Comparison of ENCODE assay signal across 8 mouse cellular contexts in genomic region chr7:67435643-67436339, GRCm38 (mm10).
DNase-seq lines count a peak whose midpoint lies in the region; ATAC-seq lines count a peak whose summit lies in the region.

No protein-coding gene starts in this region.

- H3K9ac ChIP-seq in neural tube, embryonic 14.5 days (replicated peaks; ENCODE audit: low read depth, low read length) = no peak overlapping the region

- WGBS in neural tube, embryonic 14.5 days = 59% methylated on average over 11 of the region's 11 CpGs

- peak overlapping the region; percentile 12; the same call in 1 of the 2 replicates for H3K27ac ChIP-seq in neural tube, embryonic 14.5 days (ENCODE audit: low read depth, low read length)

- H3K9me3 ChIP-seq in neural tube, embryonic 14.5 days (ENCODE audit: control insufficient read depth, low read length) = no peaks in the 10 kb centered on the region

- intact Hi-C loops in gastrocnemius, postnatal 14 days (cut with DNase I; ENCODE audit: low total_unique reads) = no loop called here

- no peaks in the 10 kb centered on the region for H3K4me1 ChIP-seq in neural tube, embryonic 14.5 days (ENCODE audit: control insufficient read depth, insufficient read depth, low read length)

- no peak overlapping the region for H3K4me3 ChIP-seq in neural tube, embryonic 14.5 days (ENCODE audit: low read depth, low read length)

- H3K36me3 ChIP-seq in neural tube, embryonic 14.5 days (ENCODE audit: control insufficient read depth, insufficient read depth, low read length) = no peaks in the 10 kb centered on the region

- ATAC-seq in neural tube, embryonic 14.5 days (ENCODE audit: low read depth) = peak; percentile 80
- no peak for ATAC-seq in erythroid progenitor cell, adult 5-6 weeks (replicated peaks; ENCODE audit: low FRiP score, poor library complexity, severe bottlenecking)

- no peak overlapping the region for H3K4me2 ChIP-seq in neural tube, embryonic 14.5 days (ENCODE audit: low read depth, low read length)

- DNase-seq in retina, postnatal 1 day = peak; percentile 20
- DNase-seq in retina, embryonic 14.5 days (ENCODE audit: low spot score) = no peak
- DNase-seq in gastrocnemius, postnatal 14 days = peak; percentile 27
- DNase-seq in kidney, postnatal 25 days = peak; percentile 68 to 78
- DNase-seq in right cerebral cortex, adult 18-20 months = no peak
- no peak for DNase-seq in embryo, embryonic 9.5 days (ENCODE audit: extremely low spot score)

- H3K27me3 ChIP-seq in neural tube, embryonic 14.5 days (ENCODE audit: control insufficient read depth, insufficient read depth, low read length) = no peaks in the 10 kb centered on the region

Comparison
In these comparisons a context has a peak if more than half of its experiments do, and no peak if none do; other contexts are left out.
1. DNase-seq: peak in retina, postnatal 1 day (single experiment), gastrocnemius, postnatal 14 days (single experiment) and kidney, postnatal 25 days (2 of 2); none in retina, embryonic 14.5 days (single experiment), right cerebral cortex, adult 18-20 months (single experiment) and embryo, embryonic 9.5 days (single experiment).